In genomic region chr5:86857682-86858081, GRCm38 (mm10) we compare ENCODE assay signal across 14 mouse cellular contexts. TPM values are rescaled to one million over a fixed set of nuclear protein-coding genes. Genes with fewer than 3 reads are reported as not detected.
"Had no signal": no experiment of that assay in that cellular context is flagged by ENCODE, and none has a peak within 500 bp of the region (broad histone marks: within the 10 kb centered on the region; RNA-seq: fewer than 3 reads in every experiment).

No protein-coding gene starts in this region.

- DNase-seq: lung, embryonic 14.5 days; lung, postnatal 10 days; lung, postnatal 4 days; midbrain, embryonic 14.5 days; retina, postnatal 1 day; right cerebral cortex, adult 18-20 months; right cerebral cortex, postnatal 25 days; right cerebral cortex, postnatal 4 days; spleen, adult 18-20 months; thymus, adult 18-20 months; thymus, postnatal 25 days; thymus, postnatal 4 days had no signal

RNA-seq across cellular contexts. Expression of gene Ugt2b34, which starts 49.1 kb away (rescaled TPM):
- total RNA-seq: megakaryocyte, adult 5-6 weeks; megakaryocyte-erythroid progenitor cell, adult 5-6 weeks had no signal
